Mouse (Mus musculus) urinary bladder, adult 18-20 months (tissue): ENCODE data around the gene Ube2b.

Source experiments
- DNase-seq, 2 experiments: peaks; one replicate each; pipeline ENCODE4 v3.0.0; 2022; ENCODE audit warnings: low spot score in 2 of 2, mixed read lengths in 2 of 2

Gene Ube2b

DNA sequence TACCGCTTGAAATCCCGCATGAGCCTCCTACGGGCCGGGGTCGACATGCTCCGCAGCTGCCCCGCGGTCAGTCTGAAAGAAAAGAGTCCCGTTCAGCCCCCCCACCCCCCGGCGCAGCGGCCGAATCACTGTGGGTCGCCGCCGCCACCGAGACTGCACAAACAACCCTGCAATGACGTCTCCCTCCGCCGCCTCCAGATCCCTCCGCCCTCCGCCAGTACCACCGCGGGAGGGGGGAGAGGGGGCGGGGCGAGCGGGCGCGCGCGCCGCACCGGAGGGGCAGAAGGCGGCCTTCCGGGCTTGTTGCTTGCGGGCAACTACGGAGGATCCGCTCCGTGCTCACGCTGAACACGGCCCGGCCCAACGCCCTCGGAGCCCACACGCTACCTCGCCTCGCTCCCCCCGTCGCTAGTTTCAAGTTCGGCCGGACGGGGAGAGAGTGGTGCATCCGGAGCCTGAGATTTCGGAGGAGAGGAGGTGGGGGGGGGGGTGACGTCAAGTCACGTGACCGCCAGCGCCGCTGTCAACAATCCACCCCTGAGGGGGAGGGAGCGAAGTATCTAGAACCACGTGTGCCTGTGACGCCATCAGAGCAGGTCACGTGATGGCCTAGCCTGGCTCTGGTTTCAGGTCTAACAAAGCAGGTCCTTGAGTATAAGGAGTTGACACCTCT lies at the start of gene Ube2b:
Gene Ube2b (minus strand): TSS at position 473 of the 673 bp plus-strand sequence.
- peak; percentile 84 to 91 for DNase-seq

DNA sequence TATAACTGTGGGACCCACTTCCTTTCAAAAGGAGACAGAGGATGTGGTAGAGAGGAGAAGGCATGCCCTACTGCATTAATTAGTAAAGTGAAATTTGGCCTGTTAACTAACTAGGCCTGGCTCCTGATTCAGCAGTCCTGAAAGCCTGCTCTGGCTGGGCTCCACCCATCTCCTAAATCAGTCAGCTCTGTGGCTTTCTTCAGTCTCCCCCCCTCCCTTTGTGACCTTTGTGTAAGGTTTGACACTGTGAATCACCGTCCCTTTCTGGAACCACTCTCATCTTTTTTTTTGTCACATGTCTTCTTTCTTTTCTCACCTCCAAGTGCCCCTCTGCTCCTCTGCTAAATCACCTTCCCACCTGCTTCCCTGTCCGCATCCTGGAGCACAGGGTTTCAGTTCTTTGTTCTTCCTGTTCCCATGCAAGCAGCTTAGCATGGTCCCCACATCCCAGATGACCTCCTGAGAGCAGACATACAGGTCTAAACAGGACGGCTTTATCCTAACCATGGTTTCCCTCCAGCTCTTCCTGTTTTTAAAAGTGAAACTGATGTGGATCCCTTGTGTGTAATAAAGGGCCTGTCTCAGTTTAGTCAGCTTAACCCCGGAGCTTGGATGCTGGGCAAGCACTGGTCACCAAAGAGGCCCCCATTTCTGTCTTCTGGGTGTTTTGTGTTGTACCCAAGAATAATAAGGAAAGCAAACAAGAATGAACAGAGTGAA lies 46.0 kb upstream of the Ube2b start:
- no peak for DNase-seq

DNA sequence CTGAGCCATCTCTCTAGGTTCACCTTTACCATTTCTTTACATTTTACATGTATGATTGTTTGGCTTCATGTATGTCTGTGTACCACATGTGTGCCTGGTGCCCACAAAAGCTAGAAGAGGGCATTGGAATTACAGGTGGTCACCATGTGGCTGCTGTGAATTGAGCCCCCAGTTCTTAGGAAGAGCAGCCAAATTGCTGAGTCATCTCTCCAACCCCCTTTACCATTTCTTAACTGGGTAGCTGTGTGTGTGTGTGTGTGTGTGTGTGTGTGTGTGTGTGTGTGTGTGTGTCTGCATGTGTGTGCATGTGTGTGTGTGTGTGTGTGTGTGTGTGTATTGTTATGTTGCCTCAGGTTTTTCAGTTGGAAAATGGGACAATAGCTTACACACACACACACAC lies 43.6 kb upstream of the Ube2b start:
- no peak for DNase-seq

DNA sequence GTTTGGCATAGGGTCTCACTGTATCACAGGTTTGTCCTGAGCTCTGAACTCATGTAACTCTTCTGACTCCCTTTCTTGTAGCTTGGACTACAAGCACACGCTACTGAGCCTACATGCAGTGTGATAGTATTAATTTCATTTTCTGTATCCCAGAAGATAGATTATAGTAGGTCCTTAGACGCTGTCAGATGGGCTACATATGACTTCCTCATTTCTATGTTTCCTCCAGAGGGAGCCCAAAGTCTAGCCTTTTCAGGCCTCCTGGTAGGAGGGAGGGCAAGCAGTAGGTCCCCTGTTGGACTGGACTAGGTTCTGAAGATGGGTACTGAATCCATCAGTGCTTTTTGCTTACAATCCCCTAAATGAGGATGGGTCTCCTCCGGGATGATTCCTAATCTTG lies 42.7 kb upstream of the Ube2b start:
- DNase-seq: no peak

DNA sequence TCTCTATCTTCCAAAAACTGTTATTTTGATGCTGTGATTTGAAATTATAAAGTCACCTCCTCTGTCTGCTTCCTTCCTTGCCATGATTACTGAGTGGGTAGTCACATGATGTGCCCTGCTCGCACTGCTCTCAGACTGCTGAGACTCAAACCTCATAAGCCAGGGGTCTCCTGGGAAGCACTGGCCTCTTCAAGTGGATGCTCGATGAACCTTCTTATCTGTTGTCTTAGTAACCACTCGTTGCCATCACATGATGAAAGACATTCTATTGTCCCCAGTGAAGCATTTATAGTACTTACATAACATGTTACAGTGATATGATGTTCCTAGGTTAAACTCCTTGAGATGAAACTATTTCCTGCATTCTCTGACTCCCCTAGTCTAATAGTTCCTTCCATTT lies 37.1 kb upstream of the Ube2b start:
- DNase-seq: no peak

DNA sequence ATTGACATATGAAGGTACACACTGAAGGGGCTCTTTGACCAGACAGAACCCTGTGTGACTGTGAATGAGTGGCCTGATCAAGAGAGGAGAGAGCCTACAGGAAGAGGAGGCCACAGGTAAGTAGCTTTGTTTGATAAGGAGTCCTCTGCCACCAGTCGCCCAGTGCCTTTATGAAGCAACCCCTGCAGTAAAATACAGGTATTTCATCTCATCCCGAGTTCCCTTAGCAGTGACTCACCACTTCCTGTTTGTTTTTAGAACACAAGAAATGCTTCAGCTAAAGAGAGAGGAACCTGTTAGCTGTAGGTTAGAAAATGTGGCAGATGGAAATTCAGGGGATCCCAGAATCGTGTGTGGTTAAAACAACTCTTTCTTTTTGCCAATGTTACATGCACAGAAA lies 35.3 kb upstream of the Ube2b start:
- DNase-seq: no peak

DNA sequence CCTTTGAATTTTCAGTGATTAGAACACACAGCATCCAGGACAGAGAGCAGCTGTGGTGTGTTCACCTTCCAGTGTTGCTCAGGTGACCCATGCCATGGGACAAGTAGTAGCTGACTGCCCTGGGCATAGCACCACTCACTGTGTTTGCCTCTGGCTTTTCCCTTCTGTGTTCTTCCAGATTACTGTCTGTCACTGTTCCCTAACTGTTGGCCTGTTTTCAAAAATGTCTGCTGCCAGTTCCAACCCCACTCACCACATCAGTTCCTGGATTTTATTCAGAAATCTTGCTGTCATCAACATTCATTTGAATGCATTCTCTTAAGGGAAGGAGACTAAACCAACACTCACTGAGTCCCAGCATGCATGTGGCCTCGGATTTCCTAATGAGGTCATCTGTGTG lies 33.4 kb upstream of the Ube2b start:
- DNase-seq: no peak

DNA sequence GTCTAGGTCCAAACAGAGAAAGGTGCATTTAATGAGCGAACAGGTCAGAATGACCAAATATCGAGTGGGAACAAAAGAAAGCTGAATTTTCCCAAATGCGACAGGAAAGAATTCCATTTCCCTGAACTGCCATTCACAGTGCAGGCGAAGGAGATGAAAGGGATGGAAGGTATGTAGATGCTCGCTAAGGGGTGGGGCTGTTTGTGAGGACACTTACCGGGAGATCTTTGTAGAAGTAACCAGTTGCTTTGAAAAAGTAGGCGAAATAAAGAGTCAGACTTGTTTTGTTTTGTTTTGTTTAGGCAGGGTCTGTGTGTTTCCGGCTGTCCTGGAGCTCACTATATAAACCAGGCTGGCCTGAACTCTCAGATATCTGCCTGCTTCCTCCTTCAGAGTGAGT lies 31.8 kb upstream of the Ube2b start:
- DNase-seq: no peak

DNA sequence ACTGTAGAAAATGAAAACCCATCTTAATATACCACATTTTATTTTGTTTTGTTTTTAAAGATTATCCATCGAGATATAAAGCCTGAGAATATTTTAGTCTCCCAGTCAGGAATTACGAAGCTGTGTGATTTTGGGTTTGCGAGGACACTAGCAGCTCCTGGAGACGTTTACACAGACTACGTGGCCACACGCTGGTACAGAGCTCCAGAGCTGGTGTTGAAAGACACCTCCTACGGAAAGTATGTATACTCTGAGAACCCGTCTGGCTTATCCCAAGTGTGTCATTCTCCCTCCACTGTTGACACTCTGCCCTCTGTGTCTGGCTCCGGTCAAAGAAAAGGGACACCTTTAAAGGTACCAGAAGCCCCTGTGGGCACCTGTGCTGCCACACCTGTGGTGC lies 17.7 kb upstream of the Ube2b start:
- no peak for DNase-seq

DNA sequence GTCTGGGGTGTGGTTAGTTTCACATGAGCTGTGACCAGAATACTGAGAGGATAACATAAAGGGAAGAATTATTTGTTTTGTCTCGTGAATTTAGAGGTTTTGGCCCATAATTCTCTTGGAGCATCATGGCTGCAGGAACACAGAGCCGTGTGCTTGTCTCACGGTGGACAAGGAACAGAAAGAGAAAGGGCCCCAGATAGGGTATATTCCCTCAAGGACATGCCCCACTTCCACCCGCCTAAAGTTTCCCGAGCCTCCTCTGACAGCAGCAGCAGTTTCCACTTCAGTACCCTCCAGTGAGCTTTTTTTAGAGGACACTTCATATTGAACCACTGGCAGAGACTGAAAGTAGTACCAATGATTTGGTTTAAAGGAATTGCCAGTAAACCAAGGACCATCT lies 11.0 kb upstream of the Ube2b start:
- no peak for DNase-seq

DNA sequence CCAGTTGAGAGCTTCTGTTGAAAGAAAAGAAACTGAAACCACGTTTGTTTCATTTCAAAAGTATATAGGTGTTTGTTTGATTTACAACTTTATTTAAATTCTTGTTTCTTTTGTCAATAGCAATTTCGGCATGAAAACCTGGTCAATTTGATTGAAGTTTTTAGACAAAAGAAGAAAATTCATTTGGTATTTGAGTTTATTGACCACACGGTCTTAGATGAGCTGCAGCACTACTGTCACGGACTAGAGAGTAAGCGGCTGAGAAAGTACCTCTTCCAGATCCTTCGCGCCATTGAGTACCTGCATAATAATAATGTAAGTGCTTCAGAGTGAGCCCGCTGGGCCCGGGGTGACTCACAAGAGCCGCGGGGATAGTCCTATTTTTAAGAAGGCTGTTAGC lies 10.4 kb upstream of the Ube2b start:
- no peak for DNase-seq

DNA sequence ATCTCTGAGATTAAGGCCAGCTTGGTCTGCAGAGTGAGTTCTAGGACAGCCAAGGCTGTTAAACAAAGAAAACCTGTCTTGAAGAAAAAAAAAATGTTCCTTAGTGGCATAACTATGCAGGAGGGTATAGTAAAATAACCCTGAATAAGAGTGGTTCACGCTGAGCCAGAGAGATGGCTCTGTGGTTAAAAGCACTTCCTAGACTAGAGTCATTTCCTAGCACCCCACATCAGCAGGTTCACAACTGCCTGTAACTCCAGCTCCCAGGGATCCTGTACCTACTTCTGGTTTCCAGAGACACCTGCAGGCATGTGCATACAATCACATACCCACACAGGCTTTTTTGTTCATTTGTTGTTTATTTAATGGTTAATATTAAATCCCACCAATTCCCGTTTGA lies 5.0 kb upstream of the Ube2b start:
- DNase-seq: no peak

DNA sequence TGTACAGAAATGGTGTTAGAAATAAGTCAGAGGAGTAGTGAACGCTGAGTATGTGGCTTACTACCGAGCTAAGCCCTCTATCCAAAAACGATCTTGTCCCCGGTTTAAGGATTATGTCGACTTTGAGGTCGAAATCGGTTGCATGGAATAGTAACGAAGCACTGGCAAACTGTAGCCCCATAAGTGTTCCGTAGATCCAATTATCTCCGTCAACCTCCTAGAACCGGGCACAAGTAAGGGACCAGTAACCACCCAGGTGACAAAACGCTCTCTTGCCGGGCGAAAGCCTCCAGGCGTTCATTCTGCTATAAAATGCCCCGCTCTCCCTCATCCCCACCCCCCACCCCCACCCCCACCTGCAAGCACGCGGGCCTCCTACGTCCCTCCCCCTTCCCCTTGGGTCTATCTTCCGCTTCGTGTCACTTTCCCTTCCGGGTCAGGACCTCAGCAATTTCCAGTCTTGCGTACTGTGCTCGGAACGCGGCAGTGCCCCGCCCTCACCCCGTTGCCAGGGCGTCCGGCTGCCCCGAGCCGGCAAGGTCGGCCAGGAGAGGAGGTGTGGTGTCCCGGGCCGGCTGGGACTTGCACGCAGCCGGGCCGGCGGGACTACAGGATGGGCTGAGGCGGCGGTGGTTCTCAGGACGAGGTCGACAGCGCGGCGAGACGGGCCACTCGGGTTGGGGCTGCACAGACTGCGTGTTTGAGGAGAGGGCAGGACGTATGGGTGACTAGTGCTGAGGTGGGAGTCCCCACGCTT lies 3.4 kb upstream of the Ube2b start, which contains the start of gene Cdkl3:
Gene Cdkl3 (plus strand): TSS at position 450 of the 757 bp plus-strand sequence.
- DNase-seq: peak; percentile 86 to 94

DNA sequence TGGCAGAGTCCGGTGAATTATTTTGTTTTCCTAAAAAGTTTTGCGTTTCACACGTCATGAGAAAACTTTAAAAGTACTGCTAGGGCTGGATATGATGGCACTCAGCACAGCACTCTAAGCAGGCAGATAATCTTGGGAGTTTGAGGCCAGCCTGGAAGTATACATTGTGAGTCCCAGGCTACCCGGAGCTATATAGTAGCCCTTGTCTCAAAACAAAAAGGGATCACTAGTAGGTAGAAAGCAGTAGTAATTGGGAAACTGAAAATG lies 2.9 kb upstream of the Ube2b start:
- DNase-seq: no peak

DNA sequence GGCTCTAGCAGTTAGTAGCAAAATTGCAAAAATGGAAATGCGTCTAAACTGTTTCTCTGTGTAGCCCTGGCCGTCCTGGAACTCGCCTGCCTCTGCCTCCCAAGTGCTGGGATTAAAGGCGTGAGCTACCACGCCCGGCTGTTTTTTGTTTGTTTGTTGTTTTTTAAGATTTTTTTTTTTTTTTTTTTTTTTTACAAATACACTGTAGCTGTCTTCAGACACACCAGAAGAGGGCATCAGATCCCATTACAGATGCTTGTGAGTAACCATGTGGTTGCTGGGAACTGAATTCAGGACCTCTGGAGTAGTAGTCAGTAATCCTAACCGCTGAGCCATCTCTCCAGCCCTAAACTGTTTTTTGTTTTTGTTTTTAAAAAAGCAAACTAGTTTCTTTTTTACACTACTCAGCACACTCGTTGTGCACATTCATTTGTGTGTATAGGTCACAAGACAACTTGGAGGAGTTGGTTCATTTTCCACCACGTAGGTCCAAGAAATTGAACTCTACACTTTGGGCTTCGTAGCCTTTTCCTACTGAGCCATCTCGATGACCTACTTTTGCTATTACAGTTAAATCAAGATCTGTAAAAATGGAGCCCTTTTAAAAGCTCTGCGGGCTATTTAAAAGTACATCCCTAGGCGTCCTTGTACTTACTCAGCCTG lies 2.4 kb upstream of the Ube2b start:
- DNase-seq: no peak

DNA sequence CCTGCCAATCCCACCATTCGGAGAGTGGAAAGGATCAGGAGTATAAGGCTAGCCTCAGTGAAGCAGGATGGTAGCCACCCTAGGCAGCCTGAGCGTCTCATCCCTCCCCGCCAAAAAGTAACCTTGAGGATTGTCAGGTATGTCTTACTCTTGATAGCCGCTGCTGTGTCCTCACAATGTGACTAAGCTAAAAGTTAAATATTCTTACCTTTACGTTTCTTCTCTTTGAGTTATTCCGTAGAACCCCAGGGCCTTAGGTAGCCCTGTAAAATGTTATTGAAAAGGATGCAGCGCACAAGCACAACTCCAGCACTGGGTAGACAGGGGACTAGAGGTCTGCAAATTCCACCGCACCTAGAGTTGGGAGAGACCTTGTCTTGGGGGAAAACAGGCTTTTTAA lies 1.3 kb upstream of the Ube2b start:
- DNase-seq: no peak

DNA sequence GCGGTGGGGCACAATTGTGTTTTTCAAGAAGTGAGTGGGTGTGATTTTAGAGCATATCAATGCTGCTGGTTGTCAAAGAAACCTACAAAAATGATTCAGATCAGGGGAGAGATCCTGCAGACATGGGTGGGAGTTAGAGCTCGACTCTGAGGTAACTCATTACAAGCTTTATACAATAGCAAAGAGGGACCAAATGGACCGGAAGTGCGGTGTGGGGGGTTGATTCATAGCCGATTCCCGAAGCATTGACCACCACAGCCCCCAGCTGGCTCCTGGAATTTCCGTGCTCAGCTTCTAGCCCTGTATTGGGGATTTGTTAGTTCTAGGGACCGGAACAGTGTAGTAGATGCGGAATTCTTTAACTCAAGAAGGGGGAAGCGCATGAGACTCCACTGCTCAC lies 779 bp upstream of the Ube2b start:
- DNase-seq: no peak

DNA sequence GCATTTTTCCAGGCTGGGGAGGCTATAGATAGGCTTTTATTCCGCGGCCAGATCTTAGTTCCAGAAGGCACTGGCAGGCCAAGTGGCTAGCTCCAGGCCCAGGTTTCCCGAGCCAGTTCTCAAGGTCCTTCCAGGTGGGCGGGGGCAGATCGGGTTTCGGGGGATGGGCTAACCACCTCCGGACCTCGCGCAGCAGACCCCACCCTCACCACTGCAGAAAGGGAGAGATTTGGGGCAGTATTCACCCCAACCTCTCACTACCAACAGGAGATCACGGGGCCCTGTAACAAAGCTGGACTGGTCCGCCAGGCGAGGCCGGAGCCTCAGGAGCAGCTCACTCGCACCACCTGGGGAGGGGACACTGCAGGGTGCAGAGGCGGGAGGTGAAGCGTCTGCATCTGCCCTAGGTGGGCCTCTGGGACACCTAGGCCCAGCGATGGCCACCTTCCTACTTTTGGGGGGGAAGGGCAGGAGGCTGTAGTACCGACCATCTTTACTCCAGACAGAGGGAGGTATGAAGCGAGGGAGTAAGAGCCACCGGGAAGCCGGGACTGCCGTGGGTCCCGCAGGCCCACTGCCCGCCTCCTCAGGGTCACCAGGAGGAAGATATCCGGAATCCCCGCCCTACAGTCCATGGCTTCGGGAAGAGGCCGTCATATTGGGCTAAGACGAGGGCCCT lies 812 bp downstream of the Ube2b start:
- DNase-seq: peak; percentile 46 to 68

DNA sequence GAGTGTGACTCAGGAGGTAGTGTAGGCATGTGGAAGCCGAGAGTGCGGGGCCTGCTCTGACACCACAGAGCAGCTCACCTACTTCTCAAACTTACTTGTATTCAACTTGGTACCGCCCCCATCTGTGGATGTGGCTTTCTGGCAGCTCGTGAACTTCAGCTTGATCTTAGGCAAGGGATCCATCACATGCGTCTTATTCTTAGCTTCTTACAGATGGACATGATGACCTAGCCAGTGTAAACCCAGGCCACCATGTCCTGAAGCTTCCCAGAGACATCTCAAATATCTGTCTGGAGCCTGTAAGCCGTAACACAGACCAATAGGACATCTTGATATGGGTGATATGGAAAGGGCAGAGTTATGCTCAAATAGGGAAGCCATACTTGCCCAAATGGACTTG lies 28.9 kb downstream of the Ube2b start:
- DNase-seq: no peak

DNA sequence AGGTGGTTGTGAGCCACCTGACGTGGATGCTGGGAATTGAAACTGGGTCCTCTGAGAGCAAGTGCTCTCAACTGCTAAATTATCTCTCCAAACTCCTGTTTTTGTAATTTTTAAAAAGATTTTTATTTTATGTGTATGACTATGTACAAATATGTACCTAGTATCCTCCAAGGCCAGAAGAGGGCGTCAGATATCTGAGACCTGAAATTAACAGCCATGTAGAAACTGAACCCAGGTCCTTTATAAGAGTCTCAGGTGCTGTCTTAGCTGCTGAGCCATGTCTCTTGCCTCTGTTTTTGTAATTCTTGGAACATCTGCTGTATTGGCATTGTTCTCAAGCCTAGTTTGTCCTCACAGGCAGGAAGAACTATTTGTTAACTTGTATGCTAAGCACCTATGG lies 31.1 kb downstream of the Ube2b start:
- DNase-seq: no peak

DNA sequence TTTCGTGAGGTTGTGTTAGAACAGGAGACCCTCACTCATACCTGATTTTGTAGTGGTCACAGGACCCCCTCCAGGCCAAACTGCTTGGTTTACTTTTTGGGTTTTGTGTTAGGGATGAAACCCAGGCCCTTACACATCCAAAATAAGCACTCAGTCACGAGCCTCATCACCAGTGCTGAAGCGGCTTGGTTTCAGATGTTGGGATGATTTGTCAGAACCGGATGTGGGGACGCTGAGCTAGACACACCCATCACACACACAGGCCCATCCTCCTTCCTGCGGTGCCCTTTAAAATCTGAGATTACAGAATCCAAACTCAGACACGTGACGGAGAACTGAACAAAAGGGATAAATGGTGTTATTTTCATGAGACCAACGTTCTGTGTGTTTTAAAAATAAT lies 31.7 kb downstream of the Ube2b start:
- DNase-seq: no peak
